Mouse (Mus musculus): ENCODE data around the gene Dcpp2.
A peak's percentile ranks its signal among the peaks of the same experiment; 100 is the strongest.

GRCm38 (mm10) chr17:23841145-23841544 is 39.5 kb upstream of the Dcpp2 start:
- no peak for TF ChIP-seq EP300 (IDR thresholded peaks at IDR 0.05; ENCODE audit: low read depth in 1 of 2, low read length in 2 of 2)
- TF ChIP-seq POLR2AphosphoS5 (IDR thresholded peaks at IDR 0.05; ENCODE audit: borderline replicate concordance, low read depth, low read length) = no peak
- peak; percentile 2 to 95 (median 73); a peak in 4 of 6 replicates for TF ChIP-seq CTCF (IDR thresholded peaks at IDR 0.05 in 2 of 3, conservative IDR thresholded peaks at IDR 0.05 in 1 of 3; ENCODE audit: control insufficient read depth in 1 of 3, insufficient read depth in 1 of 3, low read depth in 2 of 3, low read length in 3 of 3, poor library complexity in 1 of 3, severe bottlenecking in 1 of 3)
- TF ChIP-seq UBTF (IDR thresholded peaks at IDR 0.05; ENCODE audit: borderline replicate concordance, insufficient read depth, low read depth, low read length) = no peak
- TF ChIP-seq SMC3 (IDR thresholded peaks at IDR 0.05; ENCODE audit: low read depth, low read length) = peak; percentile 29; the same call in 1 of the 2 replicates
- TF ChIP-seq GATA1 (IDR thresholded peaks at IDR 0.05; ENCODE audit: low read depth, low read length) = no peak
- no peak for TF ChIP-seq KAT2A (conservative IDR thresholded peaks at IDR 0.05; ENCODE audit: low read depth, low read length)
- TF ChIP-seq ELF1 (IDR thresholded peaks at IDR 0.05; ENCODE audit: low read depth, low read length) = no peak
